Mouse (Mus musculus): Measurements from ENCODE around the gene Dnajb12. TPM values are rescaled to one million over a fixed set of nuclear protein-coding genes. Genes with fewer than 3 reads are reported as not detected.

The Dnajb12 gene
- total and polyA plus RNA-seq, 3 experiments, result 56.0 to 67.3 (median 63.9) TPM

Other genes with a start within 250 kb of the Dnajb12 start
- gene Micu1, start 177.1 kb upstream of the Dnajb12 start, total RNA-seq (2021), result 10 to 100 TPM; 65.8 to 74.9 TPM
- 41.7 and 46.5 TPM in 2 replicates for gene Micu1, start 177.1 kb upstream of the Dnajb12 start, polyA plus RNA-seq (2012; rRNA removed)
- gene Ddit4, start 72.3 kb downstream of the Dnajb12 start, total RNA-seq (2021), result 10 to 100 TPM; 53.1 to 56.1 TPM
- gene Ddit4, start 72.3 kb downstream of the Dnajb12 start, polyA plus RNA-seq (2012; rRNA removed), result 151 and 157 TPM in 2 replicates
- gene Ascc1, start 123.2 kb downstream of the Dnajb12 start, total RNA-seq (2021), result 10 to 100 TPM; 24.8 to 32.0 TPM
- 17.7 and 23.8 TPM in 2 replicates for gene Ascc1, start 123.2 kb downstream of the Dnajb12 start, polyA plus RNA-seq (2012; rRNA removed)
- gene Anapc16, start 123.6 kb downstream of the Dnajb12 start, total RNA-seq (2021), result 10 to 100 TPM; 60.4 to 66.3 TPM
- 33.4 and 40.8 TPM in 2 replicates for gene Anapc16, start 123.6 kb downstream of the Dnajb12 start, polyA plus RNA-seq (2012; rRNA removed)
- 10 to 100 TPM; 34.8 to 59.0 TPM for gene Spock2, start 226.7 kb downstream of the Dnajb12 start, total RNA-seq (2021)
- gene Spock2, start 226.7 kb downstream of the Dnajb12 start, polyA plus RNA-seq (2012; rRNA removed), result 21.8 and 22.9 TPM in 2 replicates